Mouse (Mus musculus) lung, adult 2 months (tissue): ENCODE measurements around the gene Gm42372.

Experiments
- CTCF ChIP-seq: fragments of 200-500 bp; IDR thresholded peaks from 2 replicates; pipeline ENCODE4 v1.5.1; 2011; ENCODE audit warnings: mild to moderate bottlenecking, low read length, control low read depth; ENCODE audit not compliant: insufficient read depth
- POLR2A ChIP-seq: fragments of 200-500 bp; IDR thresholded peaks from 2 replicates; pipeline ENCODE4 v1.6.1; 2011; ENCODE audit warnings: low read depth, mild to moderate bottlenecking, control low read depth, low read length, borderline replicate concordance; ENCODE audit errors: extremely low read depth

DNA sequence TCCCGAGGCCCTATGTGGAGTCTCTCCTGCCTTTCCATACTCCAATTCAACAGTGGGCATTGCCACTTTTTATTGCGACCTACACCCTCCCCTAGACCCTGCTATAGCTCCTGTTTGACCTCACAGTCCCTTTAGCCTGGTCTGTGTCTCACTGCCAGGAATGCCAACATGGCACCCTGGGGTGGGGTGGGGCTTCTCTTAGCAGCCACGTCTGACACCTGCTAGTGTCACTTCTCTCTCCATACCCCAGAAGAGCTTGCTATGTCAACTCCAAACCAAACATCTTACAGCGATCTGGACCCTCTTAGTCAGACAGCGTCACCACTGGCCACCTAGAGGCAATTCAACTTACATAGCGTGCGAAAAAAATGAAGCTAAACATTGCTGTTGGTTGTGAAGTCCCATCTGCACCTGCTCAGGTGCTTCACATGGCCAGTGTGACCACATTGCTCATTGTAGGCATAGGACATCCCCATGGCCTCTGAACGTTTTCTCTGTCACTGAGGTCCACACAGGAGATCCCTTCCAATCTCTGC lies 33.9 kb upstream of the Gm42372 start:
- TF ChIP-seq CTCF (no peak), POLR2A (no peak)
